1 mouse cellular context compared by ENCODE assay signal in genomic region chr6:125090341-125091085, GRCm38 (mm10).
TF ChIP-seq lines count a peak whose summit lies in the region.

No protein-coding gene starts in this region.

TF ChIP-seq in MEL, 35 proteins besides CTCF, POLR2A, EP300 and RAD21 (continued from another document):
- no peak for TF ChIP-seq E2F4 (IDR thresholded peaks at IDR 0.05; ENCODE audit: borderline replicate concordance, low read depth, low read length)
- TF ChIP-seq NRF1 (IDR thresholded peaks at IDR 0.05; ENCODE audit: insufficient read depth, low read depth, low read length, poor library complexity, severe bottlenecking): no peak
- TF ChIP-seq USF2 (IDR thresholded peaks at IDR 0.05; ENCODE audit: borderline replicate concordance in 1 of 2, insufficient read depth in 1 of 2, low read depth in 1 of 2, low read length in 2 of 2): no peak
- 0 out of 2 replicates have a peak, but pooled peaks have one; percentile 53 for TF ChIP-seq MYC (IDR thresholded peaks at IDR 0.05; ENCODE audit: low read depth, low read length)
- TF ChIP-seq GABPA (IDR thresholded peaks at IDR 0.05; ENCODE audit: low read depth, low read length): no peak
- 0 out of 2 replicates have a peak, but pooled peaks have one; percentile 31 for TF ChIP-seq RCOR1 (IDR thresholded peaks at IDR 0.05; ENCODE audit: low read depth, low read length)
- peak; percentile 75 for TF ChIP-seq HCFC1 (IDR thresholded peaks at IDR 0.05; ENCODE audit: low read depth, low read length)
- no peak for TF ChIP-seq JUND (IDR thresholded peaks at IDR 0.05; ENCODE audit: low read depth, low read length)
- no peak for TF ChIP-seq BHLHE40 (IDR thresholded peaks at IDR 0.05; ENCODE audit: borderline replicate concordance, low read depth, low read length)
- TF ChIP-seq TCF12 (IDR thresholded peaks at IDR 0.05; ENCODE audit: low read depth, low read length): no peak
- 0 out of 2 replicates have a peak, but pooled peaks have one; percentile 52 for TF ChIP-seq CHD1 (IDR thresholded peaks at IDR 0.05; ENCODE audit: low read depth, low read length)
- peak; percentile 79 for TF ChIP-seq MXI1 (IDR thresholded peaks at IDR 0.05; ENCODE audit: low read depth, low read length)
- TF ChIP-seq ZC3H11A (IDR thresholded peaks at IDR 0.05; ENCODE audit: low read depth, low read length): no peak
- TF ChIP-seq MEF2A (IDR thresholded peaks at IDR 0.05; ENCODE audit: extremely low read depth, insufficient replicate concordance, low read depth, low read length, poor library complexity, severe bottlenecking): no peak
- peak; percentile 49; the same call in 1 of the 2 replicates for TF ChIP-seq ZMIZ1 (IDR thresholded peaks at IDR 0.05; ENCODE audit: low read depth, low read length)
- TF ChIP-seq USF1 (IDR thresholded peaks at IDR 0.05; ENCODE audit: low read depth, low read length): no peak
- TF ChIP-seq MYB (IDR thresholded peaks at IDR 0.05; ENCODE audit: low read depth, low read length): no peak
- peak; percentile 59 for TF ChIP-seq MAX (IDR thresholded peaks at IDR 0.05; ENCODE audit: low read length)
- peak; percentile 54; the same call in 1 of the 2 replicates for TF ChIP-seq SIN3A (IDR thresholded peaks at IDR 0.05; ENCODE audit: low read length)
- peak; percentile 22; the same call in 1 of the 2 replicates for TF ChIP-seq KAT2A (conservative IDR thresholded peaks at IDR 0.05; ENCODE audit: low read depth, low read length)
- no peak for TF ChIP-seq POLR2AphosphoS5 (IDR thresholded peaks at IDR 0.05; ENCODE audit: borderline replicate concordance, low read depth, low read length)
- TF ChIP-seq TBP (IDR thresholded peaks at IDR 0.05; ENCODE audit: low read depth, low read length): no peak
- TF ChIP-seq ZKSCAN1 (IDR thresholded peaks at IDR 0.05; ENCODE audit: low read depth, low read length): no peak
- TF ChIP-seq ELF1 (IDR thresholded peaks at IDR 0.05; ENCODE audit: low read depth, low read length): peak; percentile 70
- TF ChIP-seq MAFK (IDR thresholded peaks at IDR 0.05; ENCODE audit: borderline replicate concordance, low read depth, low read length): no peak
- TF ChIP-seq MAZ (IDR thresholded peaks at IDR 0.05; ENCODE audit: low read depth, low read length): peak; percentile 69; the same call in 1 of the 2 replicates
- no peak for TF ChIP-seq SMC3 (IDR thresholded peaks at IDR 0.05; ENCODE audit: low read depth, low read length)
- no peak for TF ChIP-seq CHD2 (IDR thresholded peaks at IDR 0.05; ENCODE audit: low read length)
- TF ChIP-seq ETS1 (IDR thresholded peaks at IDR 0.05; ENCODE audit: low read depth, low read length): 0 out of 2 replicates have a peak, but pooled peaks have one; percentile 13
- no peak for TF ChIP-seq TAL1 (IDR thresholded peaks at IDR 0.05; ENCODE audit: low read length)
- TF ChIP-seq NELFE (IDR thresholded peaks at IDR 0.05; ENCODE audit: low read depth, low read length): peak; percentile 61
- TF ChIP-seq UBTF (IDR thresholded peaks at IDR 0.05; ENCODE audit: borderline replicate concordance, insufficient read depth, low read depth, low read length): no peak
